Mouse (Mus musculus) kidney, adult 2 months (tissue): ENCODE measurements around the gene 1700016H13Rik. TPM values are rescaled to one million over a fixed set of nuclear protein-coding genes. Genes with fewer than 3 reads are reported as not detected.
A peak's percentile ranks its signal among the peaks of the same experiment; 100 is the strongest.

Source experiments
- DNase-seq: peaks from one replicate; pipeline ENCODE4 v3.0.0; 2021
- H3K27ac ChIP-seq: fragments of 200-500 bp; 2 replicates; pipeline ENCODE4 v1.5.1; 2012; ENCODE audit warnings: low read depth, low read length, control low read depth, inconsistent platforms; ENCODE audit not compliant: insufficient read depth
- H3K27me3 ChIP-seq: fragments of 200-500 bp; replicated peaks from 2 replicates; pipeline ENCODE4 v1.6.1; 2012; ENCODE audit warnings: mild to moderate bottlenecking, moderate library complexity, low read length, inconsistent platforms; ENCODE audit not compliant: control insufficient read depth, insufficient read depth
- H3K36me3 ChIP-seq: fragments of 200-500 bp; 2 replicates; pipeline ENCODE4 v1.6.1; 2012; ENCODE audit warnings: mild to moderate bottlenecking, moderate library complexity, low read length, inconsistent platforms; ENCODE audit not compliant: control insufficient read depth, insufficient read depth
- H3K4me1 ChIP-seq: fragments of 200-500 bp; 2 replicates; pipeline ENCODE4 v1.6.1; 2011; ENCODE audit warnings: low read length; ENCODE audit not compliant: control insufficient read depth, insufficient read depth
- H3K4me3 ChIP-seq: fragments of 200-500 bp; 2 replicates; pipeline ENCODE4 v1.5.1; 2011; ENCODE audit warnings: mild to moderate bottlenecking, low read depth, low read length, control low read depth; ENCODE audit not compliant: insufficient read depth
- CTCF ChIP-seq: fragments of 200-500 bp; conservative IDR thresholded peaks from 2 replicates; pipeline ENCODE4 v1.5.1; 2011; ENCODE audit warnings: low read depth, mild to moderate bottlenecking, control low read depth, low read length, moderate library complexity, mixed read lengths; ENCODE audit not compliant: insufficient read depth, insufficient read length
- POLR2A ChIP-seq: fragments of 200-500 bp; IDR thresholded peaks from one replicate; pipeline ENCODE4 v1.6.1; 2011; ENCODE audit warnings: low read depth, low read length, control low read depth
- WGBS: fragments of 180-500 bp; shearing (Covaris S2); methylation state at CpG from one replicate; pipeline ENCODE4 v1.1.7; 2018; 5-methylcytosine and 5-hydroxymethylcytosine counted together
- polyA plus RNA-seq: library from polyadenylated mRNA; depleted of rRNA; stranded (reverse); fragments of >200 nt; gene quantifications from 2 replicates; pipeline ENCODE4 v1.2.3, GENCODE M21; 2012

1700016H13Rik gene
- polyA plus RNA-seq, 1 experiment: not detected

- no peak overlapping the region for H3K27ac ChIP-seq
- no peak for DNase-seq
- 76% methylated on average over 4 of the region's 4 CpGs for WGBS
Measured at GRCm38 (mm10) chr5:103673611-103674010, 17.8 kb upstream of the 1700016H13Rik start.

GRCm38 (mm10) chr5:103671858-103672257, 16.0 kb upstream of the 1700016H13Rik start:
- Histone ChIP-seq H3K27ac (no peak overlapping the region), H3K4me3 (no peak overlapping the region), H3K36me3 (no peaks in the 10 kb centered on the region), H3K27me3 (no peaks in the 10 kb centered on the region), H3K4me1 (no peaks in the 10 kb centered on the region)
- DNase-seq: no peak
- no peak for TF ChIP-seq POLR2A
- no peak for TF ChIP-seq CTCF
- WGBS: 84% methylated on average over 3 of the region's 3 CpGs

More at GRCm38 (mm10) chr5:103673611-103674010, 17.8 kb upstream of the 1700016H13Rik start:
- Histone ChIP-seq H3K36me3 (no peaks in the 10 kb centered on the region), H3K4me1 (no peaks in the 10 kb centered on the region), H3K27me3 (no peaks in the 10 kb centered on the region), H3K4me3 (no peak overlapping the region)
- no peak for TF ChIP-seq CTCF
- no peak for TF ChIP-seq POLR2A

GRCm38 (mm10) chr5:103665876-103666275, 10.1 kb upstream of the 1700016H13Rik start:
- DNase-seq: no peak
- Histone ChIP-seq H3K4me3 (no peak overlapping the region), H3K27me3 (no peaks in the 10 kb centered on the region), H3K27ac (no peak overlapping the region), H3K36me3 (no peaks in the 10 kb centered on the region), H3K4me1 (no peaks in the 10 kb centered on the region)
- 66% methylated on average over 2 of the region's 2 CpGs for WGBS
- TF ChIP-seq POLR2A (no peak), CTCF (no peak)

GRCm38 (mm10) chr5:103664932-103665331, 9.1 kb upstream of the 1700016H13Rik start:
- Histone ChIP-seq H3K27me3 (no peaks in the 10 kb centered on the region), H3K4me1 (no peaks in the 10 kb centered on the region), H3K36me3 (no peaks in the 10 kb centered on the region), H3K4me3 (no peak overlapping the region), H3K27ac (no peak overlapping the region)
- no peak for DNase-seq
- TF ChIP-seq CTCF (no peak), POLR2A (no peak)
- 78% methylated on average over 9 of the region's 9 CpGs for WGBS

GRCm38 (mm10) chr5:103659571-103659970, 3.8 kb upstream of the 1700016H13Rik start:
- no peaks in the 10 kb centered on the region for H3K36me3 ChIP-seq
- WGBS: 14% methylated on average over 3 of the region's 3 CpGs
- no peaks in the 10 kb centered on the region for H3K4me1 ChIP-seq
- TF ChIP-seq POLR2A: no peak
- TF ChIP-seq CTCF: no peak; the same call in 1 of the 2 replicates
- no peaks in the 10 kb centered on the region for H3K27me3 ChIP-seq
- no peak overlapping the region for H3K27ac ChIP-seq
- peak; percentile 65 for DNase-seq
- no peak overlapping the region for H3K4me3 ChIP-seq

- whole genome bisulfite sequencing: 61% methylated on average over 5 of the region's 5 CpGs
- DNase-seq: no peak
Measured at GRCm38 (mm10) chr5:103658921-103659320, 3.1 kb upstream of the 1700016H13Rik start.

GRCm38 (mm10) chr5:103654780-103655179, 1.0 kb downstream of the 1700016H13Rik start:
- TF ChIP-seq POLR2A: no peak
- no peak for TF ChIP-seq CTCF
- Histone ChIP-seq H3K4me1 (no peaks in the 10 kb centered on the region), H3K36me3 (no peaks in the 10 kb centered on the region), H3K27ac (no peak overlapping the region), H3K4me3 (no peak overlapping the region), H3K27me3 (no peaks in the 10 kb centered on the region)
- DNase-seq: no peak
- 55% methylated on average over 4 of the region's 4 CpGs for WGBS

More at GRCm38 (mm10) chr5:103658921-103659320, 3.1 kb upstream of the 1700016H13Rik start:
- Histone ChIP-seq H3K4me1 (no peaks in the 10 kb centered on the region), H3K4me3 (no peak overlapping the region), H3K27ac (no peak overlapping the region), H3K36me3 (no peaks in the 10 kb centered on the region), H3K27me3 (no peaks in the 10 kb centered on the region)
- TF ChIP-seq CTCF: no peak
- no peak for TF ChIP-seq POLR2A

GRCm38 (mm10) chr5:103654225-103654624, 1.6 kb downstream of the 1700016H13Rik start:
- WGBS: 52% methylated on average over 6 of the region's 6 CpGs
- no peaks in the 10 kb centered on the region for H3K27me3 ChIP-seq
- no peak overlapping the region for H3K4me3 ChIP-seq
- no peaks in the 10 kb centered on the region for H3K4me1 ChIP-seq
- peak; percentile 31 for DNase-seq
- peak; percentile 61 for TF ChIP-seq CTCF
- no peak for TF ChIP-seq POLR2A
- no peaks in the 10 kb centered on the region for H3K36me3 ChIP-seq
- H3K27ac ChIP-seq: no peak overlapping the region
